Mouse (Mus musculus) G1E (cell line): ENCODE data around the gene Ascc1.

ENCODE experiments used
- CTCF ChIP-seq: IDR thresholded peaks from 2 replicates; pipeline ENCODE4 v1.5.1; 2012; ENCODE audit warnings: low read depth, low read length, inconsistent platforms, mixed read lengths
- GATA1 ChIP-seq: IDR thresholded peaks from 2 replicates; pipeline ENCODE4 v1.6.1; 2012; ENCODE audit warnings: borderline replicate concordance, low read length, inconsistent platforms, mixed read lengths
- GATA2 ChIP-seq: IDR thresholded peaks from 2 replicates; pipeline ENCODE4 v1.6.1; 2012; ENCODE audit warnings: low read depth, low read length, inconsistent platforms, borderline replicate concordance
- POLR2AphosphoS5 ChIP-seq: IDR thresholded peaks from 2 replicates; pipeline ENCODE4 v1.6.1; 2012; ENCODE audit warnings: low read depth, low read length, inconsistent platforms; ENCODE audit not compliant: insufficient replicate concordance
- TAL1 ChIP-seq: conservative IDR thresholded peaks from 2 replicates; pipeline ENCODE4 v1.6.1; 2012; ENCODE audit warnings: low read depth, low read length, inconsistent platforms, mixed read lengths

- no peak for TF ChIP-seq CTCF
- no peak for TF ChIP-seq GATA1
- no peak for TF ChIP-seq POLR2AphosphoS5
- no peak for TF ChIP-seq TAL1
- no peak for TF ChIP-seq GATA2
Measured at GRCm38 (mm10) chr10:59970450-59971062, 32.0 kb upstream of the Ascc1 start.
